ENCODE assay signal across 16 mouse cellular contexts in genomic region chr3:153663841-153664427, GRCm38 (mm10).
A peak's percentile ranks its signal among the peaks of the same experiment; 100 is the strongest.
DNase-seq lines count a peak whose midpoint lies in the region; ATAC-seq and TF ChIP-seq lines count a peak whose summit lies in the region.
"Had no signal": no experiment of that assay in that cellular context is flagged by ENCODE, and none has a peak within 500 bp of the region (broad histone marks: within the 10 kb centered on the region; RNA-seq: fewer than 3 reads in every experiment).

No protein-coding gene starts in this region.

- TF ChIP-seq CTCF in lung, embryonic 14.5 days (IDR thresholded peaks at IDR 0.05; ENCODE audit: low read depth) = no peak

- no peak overlapping the region for H3K4me2 ChIP-seq in heart, embryonic 16.5 days (ENCODE audit: low read depth, low read length)
- no peak overlapping the region for H3K4me2 ChIP-seq in lung, embryonic 14.5 days
- no peak overlapping the region for H3K4me2 ChIP-seq in stomach, embryonic 14.5 days (replicated peaks; ENCODE audit: low read depth, low read length)
- H3K4me2 ChIP-seq: forebrain, embryonic 12.5 days; limb, embryonic 13.5 days had no signal

- H3K9ac ChIP-seq in heart, embryonic 16.5 days (ENCODE audit: low read length) = no peak overlapping the region
- H3K9ac ChIP-seq in lung, embryonic 14.5 days = no peak overlapping the region
- H3K9ac ChIP-seq in stomach, embryonic 14.5 days (replicated peaks; ENCODE audit: low read depth, low read length) = no peak overlapping the region
- H3K9ac ChIP-seq: forebrain, embryonic 12.5 days; limb, embryonic 13.5 days had no signal

- no peak for DNase-seq in heart, adult 11 months
- DNase-seq in lung, embryonic 14.5 days = peak; percentile 54
- no peak for DNase-seq in lung, postnatal 25 days (ENCODE audit: low spot score)
- DNase-seq in cerebellum, postnatal 36 days = no peak
- DNase-seq: gastrocnemius, postnatal 36 days; kidney, adult 8-10 months; right cerebral cortex, postnatal 4 days; thymus, adult 18-20 months had no signal

- H3K27me3 ChIP-seq in heart, embryonic 16.5 days (ENCODE audit: control insufficient read depth, insufficient read depth, low read length) = no peaks in the 10 kb centered on the region
- H3K27me3 ChIP-seq in lung, embryonic 14.5 days (ENCODE audit: insufficient read depth, low read length) = no peaks in the 10 kb centered on the region
- H3K27me3 ChIP-seq in stomach, embryonic 14.5 days (ENCODE audit: control insufficient read depth, insufficient read depth, low read length) = no peaks in the 10 kb centered on the region
- H3K27me3 ChIP-seq: limb, embryonic 13.5 days had no signal

- H3K27ac ChIP-seq in heart, embryonic 16.5 days (ENCODE audit: low read length) = peak overlapping the region; percentile 11; the same call in 1 of the 2 replicates
- H3K27ac ChIP-seq in lung, embryonic 14.5 days (ENCODE audit: low read depth) = no peak overlapping the region
- H3K27ac ChIP-seq in stomach, embryonic 14.5 days (ENCODE audit: low read length) = no peak overlapping the region
- H3K27ac ChIP-seq: forebrain, embryonic 12.5 days; heart, embryonic 10.5 days; hindbrain, embryonic 10.5 days; limb, embryonic 13.5 days had no signal

- no peaks in the 10 kb centered on the region for H3K9me3 ChIP-seq in heart, embryonic 16.5 days (replicated peaks; ENCODE audit: control insufficient read depth, low read length)
- H3K9me3 ChIP-seq in lung, embryonic 14.5 days (ENCODE audit: low read depth, low read length) = no peaks in the 10 kb centered on the region
- H3K9me3 ChIP-seq in stomach, embryonic 14.5 days (ENCODE audit: control insufficient read depth, low read depth, low read length) = no peaks in the 10 kb centered on the region
- H3K9me3 ChIP-seq: forebrain, embryonic 12.5 days; heart, embryonic 10.5 days; hindbrain, embryonic 10.5 days; limb, embryonic 13.5 days had no signal

- no peaks in the 10 kb centered on the region for H3K36me3 ChIP-seq in heart, embryonic 16.5 days (ENCODE audit: control insufficient read depth, insufficient read depth)
- no peaks in the 10 kb centered on the region for H3K36me3 ChIP-seq in lung, embryonic 14.5 days (ENCODE audit: insufficient read depth)
- no peaks in the 10 kb centered on the region for H3K36me3 ChIP-seq in stomach, embryonic 14.5 days (ENCODE audit: control insufficient read depth, insufficient read depth, low read length)
- H3K36me3 ChIP-seq: forebrain, embryonic 12.5 days; heart, embryonic 10.5 days; hindbrain, embryonic 10.5 days; limb, embryonic 13.5 days had no signal

- ATAC-seq in heart, embryonic 16.5 days (replicated peaks; ENCODE audit: extremely low read depth, insufficient read depth, low FRiP score) = no peak
- no peak for ATAC-seq in lung, embryonic 14.5 days (ENCODE audit: insufficient read depth)
- peak; percentile 49 for ATAC-seq in common myeloid progenitor, adult 5-6 weeks (replicated peaks; ENCODE audit: low read depth, poor library complexity, severe bottlenecking)
- ATAC-seq in stomach, embryonic 14.5 days (ENCODE audit: insufficient number of reproducible peaks, insufficient read depth, low FRiP score, low read depth) = 0 out of 2 replicates have a peak, but pooled peaks have one; percentile 31
- no peak for ATAC-seq in CD4-positive, CD25-positive, alpha-beta regulatory T cell, adult 4 months

- no peak overlapping the region for H3K4me3 ChIP-seq in heart, embryonic 16.5 days (ENCODE audit: low read length)
- H3K4me3 ChIP-seq in lung, embryonic 14.5 days (ENCODE audit: low read depth, low read length) = no peak overlapping the region
- no peak overlapping the region for H3K4me3 ChIP-seq in stomach, embryonic 14.5 days (ENCODE audit: low read depth, low read length)
- H3K4me3 ChIP-seq: forebrain, embryonic 12.5 days; heart, embryonic 10.5 days; hindbrain, embryonic 10.5 days; limb, embryonic 13.5 days had no signal

- 44% methylated on average over 10 of the region's 10 CpGs for WGBS in heart, embryonic 16.5 days
- WGBS in lung, embryonic 14.5 days = 42% methylated on average over 10 of the region's 10 CpGs
- WGBS in stomach, embryonic 14.5 days = 55% methylated on average over 10 of the region's 10 CpGs

- H3K4me1 ChIP-seq in heart, embryonic 16.5 days (ENCODE audit: control insufficient read depth, insufficient read depth, low read length) = peaks cover 6% of the 10 kb centered on the region; the same call in 1 of the 2 replicates
- peaks cover 3% of the 10 kb centered on the region; the same call in 1 of the 2 replicates for H3K4me1 ChIP-seq in lung, embryonic 14.5 days (ENCODE audit: insufficient read depth)
- H3K4me1 ChIP-seq in stomach, embryonic 14.5 days (ENCODE audit: control insufficient read depth, insufficient read depth, low read length) = 0 out of 2 replicates have a peak, but pooled peaks cover 4% of the 10 kb centered on the region

Comparison
In these comparisons a context has a peak if more than half of its experiments do, and no peak if none do; other contexts are left out.
1. ATAC-seq: peak in common myeloid progenitor, adult 5-6 weeks (single experiment) and stomach, embryonic 14.5 days (single experiment); none in heart, embryonic 16.5 days (single experiment), lung, embryonic 14.5 days (single experiment) and CD4-positive, CD25-positive, alpha-beta regulatory T cell, adult 4 months (single experiment).